25 mouse cellular contexts compared by ENCODE assay signal in the genomic region with DNA sequence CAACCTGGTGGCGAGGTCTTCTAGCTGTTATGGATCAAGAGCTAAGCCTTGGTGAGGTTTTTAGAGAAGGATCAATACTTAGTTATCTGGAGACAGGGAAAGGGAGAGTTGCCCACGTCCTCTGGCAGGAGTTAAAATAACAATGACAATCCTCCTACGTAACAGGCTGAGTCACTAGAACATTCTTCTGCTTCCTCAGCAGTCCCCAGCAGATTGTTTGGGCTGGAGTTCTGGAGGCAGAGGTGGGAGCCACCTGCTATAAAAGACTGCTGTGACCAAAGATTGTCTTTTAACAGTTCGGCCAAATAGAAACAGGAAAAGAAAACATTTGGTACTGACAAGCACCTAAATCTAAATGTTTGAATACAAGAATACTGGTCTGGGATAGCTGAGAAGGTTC.
A peak's percentile ranks its signal among the peaks of the same experiment; 100 is the strongest.
DNase-seq lines count a peak whose midpoint lies in the region; TF ChIP-seq lines count a peak whose summit lies in the region.
"Had no signal": no experiment of that assay in that cellular context is flagged by ENCODE, and none has a peak within 500 bp of the region (broad histone marks: within the 10 kb centered on the region; RNA-seq: fewer than 3 reads in every experiment).

No protein-coding gene starts in this region.

- DNase-seq in frontal cortex, adult 2 months (ENCODE audit: extremely low spot score in 1 of 2, low spot score in 1 of 2): peak; percentile 53 to 77
- DNase-seq in frontal cortex, postnatal 25 days (ENCODE audit: low spot score in 2 of 2): no peak
- peak; percentile 55 to 66 for DNase-seq in left cerebral cortex, adult 18-20 months (ENCODE audit: low spot score in 2 of 2)
- DNase-seq in left cerebral cortex, postnatal 10 days (ENCODE audit: extremely low spot score in 1 of 2, low spot score in 2 of 2): no peak
- DNase-seq in layer of hippocampus, adult 9-11 months: peak; percentile 78
- DNase-seq in left cerebral cortex, postnatal 25 days (ENCODE audit: low spot score in 2 of 2): peak; percentile 50 to 87
- no peak for DNase-seq in MN1 (ENCODE audit: low spot score)
- no peak for DNase-seq in thymus, adult 2 months
- DNase-seq: adrenal gland, postnatal 36 days; cerebellum, adult 11 months; cerebellum, adult 9-11 months; gastrocnemius, adult 2 months; heart, postnatal 10 days; kidney, adult 11 months; lung, adult 2 months; lung, postnatal 14 days; thymus, postnatal 25 days had no signal

- no peak for TF ChIP-seq POLR2A in thymus, adult 2 months (IDR thresholded peaks at IDR 0.05; ENCODE audit: control insufficient read depth, extremely low read depth, insufficient read depth, low read length, poor library complexity)

- intact Hi-C loops in left cerebral cortex, postnatal 10 days (cut with DNase I): no loop called here
- intact Hi-C loops in left cerebral cortex, postnatal 25 days (cut with DNase I): no loop called here

- H3K36me3 ChIP-seq in thymus, adult 2 months (ENCODE audit: control insufficient read depth, insufficient read depth, low read length): no peaks in the 10 kb centered on the region
- H3K36me3 ChIP-seq: embryonic facial prominence, embryonic 15.5 days; heart, embryonic 12.5 days; limb, embryonic 13.5 days; liver, embryonic 12.5 days had no signal

- 56% methylated on average over 4 of the region's 4 CpGs for WGBS in thymus, adult 2 months

- no peaks in the 10 kb centered on the region for H3K27me3 ChIP-seq in thymus, adult 2 months (ENCODE audit: control insufficient read depth, insufficient read depth, low read length)
- H3K27me3 ChIP-seq: embryonic facial prominence, embryonic 15.5 days; heart, embryonic 12.5 days; limb, embryonic 13.5 days; liver, embryonic 12.5 days; midbrain, embryonic 12.5 days; neural tube, embryonic 15.5 days had no signal

- no peak overlapping the region for H3K4me3 ChIP-seq in thymus, adult 2 months (ENCODE audit: control insufficient read depth, insufficient read depth, low read length)
- H3K4me3 ChIP-seq: embryonic facial prominence, embryonic 15.5 days; gastrocnemius, adult 2 months; heart, embryonic 12.5 days; hindbrain, embryonic 10.5 days; limb, embryonic 13.5 days; liver, embryonic 12.5 days; midbrain, embryonic 12.5 days; neural tube, embryonic 15.5 days had no signal

- no peaks in the 10 kb centered on the region for H3K4me1 ChIP-seq in thymus, adult 2 months (replicated peaks; ENCODE audit: control insufficient read depth, insufficient read depth, low read length)
- H3K4me1 ChIP-seq: embryonic facial prominence, embryonic 15.5 days; heart, embryonic 12.5 days; hindbrain, embryonic 10.5 days; liver, embryonic 12.5 days had no signal

- H3K27ac ChIP-seq in thymus, adult 2 months (ENCODE audit: control insufficient read depth, insufficient read depth, low read length): no peak overlapping the region
- H3K27ac ChIP-seq: embryonic facial prominence, embryonic 15.5 days; gastrocnemius, adult 2 months; hindbrain, embryonic 10.5 days; kidney, postnatal 0 days; limb, embryonic 13.5 days; liver, embryonic 12.5 days; midbrain, embryonic 12.5 days; neural tube, embryonic 15.5 days had no signal

- no peak for TF ChIP-seq CTCF in thymus, adult 2 months (IDR thresholded peaks at IDR 0.05; ENCODE audit: borderline replicate concordance, control insufficient read depth, extremely low read depth, insufficient read depth, low read length, poor library complexity)

Comparison
In these comparisons a context has a peak if more than half of its experiments do, and no peak if none do; other contexts are left out.
1. DNase-seq: peak in frontal cortex, adult 2 months (2 of 2), left cerebral cortex, adult 18-20 months (2 of 2), layer of hippocampus, adult 9-11 months (single experiment) and left cerebral cortex, postnatal 25 days (2 of 2); none in frontal cortex, postnatal 25 days (0 of 2), left cerebral cortex, postnatal 10 days (0 of 2), MN1 (single experiment) and thymus, adult 2 months (single experiment).